Mouse (Mus musculus): Measurements from ENCODE around the gene Wasl. TPM values are rescaled to one million over a fixed set of nuclear protein-coding genes. Genes with fewer than 3 reads are reported as not detected.
A peak's percentile ranks its signal among the peaks of the same experiment; 100 is the strongest.

Gene Wasl
- polyA plus RNA-seq, 1 experiment, result 10.8 TPM

GRCm38 (mm10) chr6:24628499-24628898 is 36.3 kb downstream of the Wasl start:
- Histone ChIP-seq H3K4me3 (no peak overlapping the region), H3K79me2 (ENCODE audit: control insufficient read depth, insufficient read depth) (peaks cover 11% of the 10 kb centered on the region), H3K4me2 (ENCODE audit: low read depth) (peak overlapping the region; percentile 25), H3K36me3 (ENCODE audit: control insufficient read depth, insufficient read depth) (peaks cover 28% of the 10 kb centered on the region), H3K27me3 (ENCODE audit: control insufficient read depth, insufficient read depth, insufficient read length) (no peaks in the 10 kb centered on the region), H3ac (ENCODE audit: control insufficient read depth, insufficient read length) (no peak overlapping the region)
- peak in 1 of 3 experiments; percentile 70 for TF ChIP-seq MYOG (IDR thresholded peaks at IDR 0.05; ENCODE audit: control insufficient read depth in 1 of 3, insufficient read depth in 1 of 3, insufficient read length in 2 of 3, low read depth in 2 of 3)
- TF ChIP-seq MYOD1 (IDR thresholded peaks at IDR 0.05; ENCODE audit: control insufficient read depth in 1 of 3, insufficient read length in 2 of 3, low read depth in 2 of 3), result no peak

DNA sequence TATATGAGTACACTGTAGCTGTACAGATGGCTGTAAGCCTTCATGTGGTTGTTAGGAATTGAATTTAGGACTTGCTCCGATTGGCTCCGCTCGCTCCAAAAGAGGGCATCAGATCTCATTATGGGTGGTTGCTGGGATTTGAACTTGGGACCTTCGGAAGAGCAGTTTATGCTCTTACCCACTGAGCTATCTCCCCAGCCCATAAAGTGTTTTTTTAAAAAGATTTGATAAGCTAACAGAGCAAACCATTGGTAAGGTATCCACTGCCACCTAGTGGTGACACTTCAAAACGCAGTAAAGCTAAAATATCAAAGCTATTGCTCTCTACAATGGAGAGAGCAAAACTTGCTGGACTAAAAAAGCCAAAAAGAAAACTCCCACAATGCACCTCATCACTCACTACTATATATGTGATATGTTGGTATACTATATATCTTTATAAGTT is 37.2 kb downstream of the Wasl start:
- no peak overlapping the region for H3K4me2 ChIP-seq (ENCODE audit: low read depth)
- H3K4me3 ChIP-seq, result no peak overlapping the region
- no peak overlapping the region for H3ac ChIP-seq (ENCODE audit: control insufficient read depth, insufficient read length)
- TF ChIP-seq MYOG (IDR thresholded peaks at IDR 0.05; ENCODE audit: control insufficient read depth in 1 of 3, insufficient read depth in 1 of 3, insufficient read length in 2 of 3, low read depth in 2 of 3), result no peak
- no peak for TF ChIP-seq USF1 (IDR thresholded peaks at IDR 0.05; ENCODE audit: low read depth)
- no peak for TF ChIP-seq POLR2AphosphoS2 (IDR thresholded peaks at IDR 0.05; ENCODE audit: insufficient read length, low read depth)
- TF ChIP-seq SRF (IDR thresholded peaks at IDR 0.05; ENCODE audit: control insufficient read depth, insufficient read length, low read depth), result no peak
- TF ChIP-seq POLR2A (IDR thresholded peaks at IDR 0.05; ENCODE audit: insufficient read length, low read depth), result no peak
- TF ChIP-seq MAX (IDR thresholded peaks at IDR 0.05; ENCODE audit: low read depth), result no peak
- TF ChIP-seq CEBPB (IDR thresholded peaks at IDR 0.05; ENCODE audit: insufficient read depth, poor library complexity, severe bottlenecking), result no peak
- no peak for TF ChIP-seq TCF12 (IDR thresholded peaks at IDR 0.05; ENCODE audit: insufficient read depth, poor library complexity, severe bottlenecking)
- TF ChIP-seq MYOD1 (IDR thresholded peaks at IDR 0.05; ENCODE audit: control insufficient read depth in 1 of 3, insufficient read length in 2 of 3, low read depth in 2 of 3), result no peak
- no peak for TF ChIP-seq E2F4 (IDR thresholded peaks at IDR 0.05; ENCODE audit: insufficient read depth)
- TF ChIP-seq REST (IDR thresholded peaks at IDR 0.05; ENCODE audit: insufficient read depth, insufficient read length), result no peak
- TF ChIP-seq TCF3 (IDR thresholded peaks at IDR 0.05; ENCODE audit: insufficient read length, low read depth), result no peak
- H3K79me2 ChIP-seq (ENCODE audit: control insufficient read depth, insufficient read depth), result peaks cover 11% of the 10 kb centered on the region
- H3K27me3 ChIP-seq (ENCODE audit: control insufficient read depth, insufficient read depth, insufficient read length), result no peaks in the 10 kb centered on the region
- peaks cover 23% of the 10 kb centered on the region for H3K36me3 ChIP-seq (ENCODE audit: control insufficient read depth, insufficient read depth)

- Histone ChIP-seq H3K27me3 (ENCODE audit: control insufficient read depth, insufficient read depth, insufficient read length) (no peaks in the 10 kb centered on the region), H3K36me3 (ENCODE audit: control insufficient read depth, insufficient read depth) (peaks cover 33% of the 10 kb centered on the region), H3K4me3 (no peak overlapping the region), H3ac (ENCODE audit: control insufficient read depth, insufficient read length) (no peak overlapping the region), H3K79me2 (ENCODE audit: control insufficient read depth, insufficient read depth) (no peaks in the 10 kb centered on the region), H3K4me2 (ENCODE audit: low read depth) (no peak overlapping the region)
- no peak for TF ChIP-seq CEBPB (IDR thresholded peaks at IDR 0.05; ENCODE audit: insufficient read depth, poor library complexity, severe bottlenecking)
- no peak for TF ChIP-seq MYOD1 (IDR thresholded peaks at IDR 0.05; ENCODE audit: control insufficient read depth in 1 of 3, insufficient read length in 2 of 3, low read depth in 2 of 3)
- no peak for TF ChIP-seq USF1 (IDR thresholded peaks at IDR 0.05; ENCODE audit: low read depth)
- no peak for TF ChIP-seq E2F4 (IDR thresholded peaks at IDR 0.05; ENCODE audit: insufficient read depth)
- no peak for TF ChIP-seq POLR2AphosphoS2 (IDR thresholded peaks at IDR 0.05; ENCODE audit: insufficient read length, low read depth)
- no peak for TF ChIP-seq REST (IDR thresholded peaks at IDR 0.05; ENCODE audit: insufficient read depth, insufficient read length)
- no peak for TF ChIP-seq POLR2A (IDR thresholded peaks at IDR 0.05; ENCODE audit: insufficient read length, low read depth)
- no peak for TF ChIP-seq MYOG (IDR thresholded peaks at IDR 0.05; ENCODE audit: control insufficient read depth in 1 of 3, insufficient read depth in 1 of 3, insufficient read length in 2 of 3, low read depth in 2 of 3)
Observed at GRCm38 (mm10) chr6:24622098-24622497, 42.7 kb downstream of the Wasl start.

DNA sequence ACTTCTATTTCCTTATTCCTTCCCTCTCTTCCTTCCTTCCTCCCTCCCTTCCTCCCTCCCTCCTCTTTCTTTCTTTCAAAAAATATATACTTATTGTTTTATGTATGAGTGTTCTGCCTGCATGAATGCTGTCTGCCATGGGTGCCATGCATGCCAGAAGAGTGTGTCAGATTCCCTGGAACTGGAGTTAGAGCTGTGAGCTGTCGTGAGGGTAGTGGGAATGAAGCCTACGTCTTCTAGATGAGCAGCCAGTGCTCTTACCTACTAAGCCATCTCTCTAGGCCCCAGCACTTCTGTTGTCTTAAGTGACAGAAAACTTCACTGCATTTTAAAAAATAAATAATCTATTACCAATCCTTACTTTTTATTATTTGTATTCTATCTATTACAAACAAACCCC is 43.9 kb downstream of the Wasl start:
- no peaks in the 10 kb centered on the region for H3K27me3 ChIP-seq (ENCODE audit: control insufficient read depth, insufficient read depth, insufficient read length)
- H3K4me3 ChIP-seq, result no peak overlapping the region
- H3K36me3 ChIP-seq (ENCODE audit: control insufficient read depth, insufficient read depth), result peaks cover 45% of the 10 kb centered on the region
- no peak overlapping the region for H3K4me2 ChIP-seq (ENCODE audit: low read depth)
- TF ChIP-seq USF1 (IDR thresholded peaks at IDR 0.05; ENCODE audit: low read depth) (no peak), POLR2AphosphoS2 (IDR thresholded peaks at IDR 0.05; ENCODE audit: insufficient read length, low read depth) (no peak), TCF12 (IDR thresholded peaks at IDR 0.05; ENCODE audit: insufficient read depth, poor library complexity, severe bottlenecking) (no peak), E2F4 (IDR thresholded peaks at IDR 0.05; ENCODE audit: insufficient read depth) (no peak), MYOD1 (IDR thresholded peaks at IDR 0.05; ENCODE audit: control insufficient read depth in 1 of 3, insufficient read length in 2 of 3, low read depth in 2 of 3) (no peak), MAX (IDR thresholded peaks at IDR 0.05; ENCODE audit: low read depth) (no peak), POLR2A (IDR thresholded peaks at IDR 0.05; ENCODE audit: insufficient read length, low read depth) (no peak), MYOG (IDR thresholded peaks at IDR 0.05; ENCODE audit: control insufficient read depth in 1 of 3, insufficient read depth in 1 of 3, insufficient read length in 2 of 3, low read depth in 2 of 3) (no peak), REST (IDR thresholded peaks at IDR 0.05; ENCODE audit: insufficient read depth, insufficient read length) (no peak), TCF3 (IDR thresholded peaks at IDR 0.05; ENCODE audit: insufficient read length, low read depth) (no peak), SRF (IDR thresholded peaks at IDR 0.05; ENCODE audit: control insufficient read depth, insufficient read length, low read depth) (no peak), CEBPB (IDR thresholded peaks at IDR 0.05; ENCODE audit: insufficient read depth, poor library complexity, severe bottlenecking) (no peak)
- no peak overlapping the region for H3ac ChIP-seq (ENCODE audit: control insufficient read depth, insufficient read length)
- no peaks in the 10 kb centered on the region for H3K79me2 ChIP-seq (ENCODE audit: control insufficient read depth, insufficient read depth)

GRCm38 (mm10) chr6:24619285-24620045 is 45.3 kb downstream of the Wasl start:
- H3K27me3 ChIP-seq (ENCODE audit: control insufficient read depth, insufficient read depth, insufficient read length), result no peaks in the 10 kb centered on the region
- no peak for TF ChIP-seq POLR2A (IDR thresholded peaks at IDR 0.05; ENCODE audit: insufficient read length, low read depth)
- no peak for TF ChIP-seq MAX (IDR thresholded peaks at IDR 0.05; ENCODE audit: low read depth)
- peak; percentile 14 for TF ChIP-seq POLR2AphosphoS2 (IDR thresholded peaks at IDR 0.05; ENCODE audit: insufficient read length, low read depth)
- TF ChIP-seq CEBPB (IDR thresholded peaks at IDR 0.05; ENCODE audit: insufficient read depth, poor library complexity, severe bottlenecking), result no peak
- no peak overlapping the region for H3ac ChIP-seq (ENCODE audit: control insufficient read depth, insufficient read length)
- H3K36me3 ChIP-seq (ENCODE audit: control insufficient read depth, insufficient read depth), result peaks cover 42% of the 10 kb centered on the region
- H3K4me2 ChIP-seq (ENCODE audit: low read depth), result no peak overlapping the region
- H3K4me3 ChIP-seq, result no peak overlapping the region
- no peaks in the 10 kb centered on the region for H3K79me2 ChIP-seq (ENCODE audit: control insufficient read depth, insufficient read depth)
